Mouse (Mus musculus) neural tube, embryonic 12.5 days (tissue): ENCODE data around the gene Mpig6b. TPM values are rescaled to one million over a fixed set of nuclear protein-coding genes. Genes with fewer than 3 reads are reported as not detected.
A peak's percentile ranks its signal among the peaks of the same experiment; 100 is the strongest.

Experiments used
- ATAC-seq: fragments of 200-750 bp; cut with Nextera tagmentation; 2 replicates; pipeline ENCODE4 v1.8.0; 2017; ENCODE audit warnings: low read depth, mild to moderate bottlenecking, moderate TSS enrichment, moderate library complexity; ENCODE audit not compliant: low FRiP score
- H3K27ac ChIP-seq: fragments of 300-500 bp; sonication (generic); 2 replicates; pipeline ENCODE4 v1.5.1; 2016
- H3K27me3 ChIP-seq: fragments of 300-500 bp; sonication (generic); replicated peaks from 2 replicates; pipeline ENCODE4 v1.6.1; 2016; ENCODE audit warnings: mild to moderate bottlenecking
- H3K36me3 ChIP-seq: fragments of 300-500 bp; sonication (generic); 2 replicates; pipeline ENCODE4 v1.6.1; 2016; ENCODE audit warnings: mild to moderate bottlenecking
- H3K4me1 ChIP-seq: fragments of 300-500 bp; sonication (generic); 2 replicates; pipeline ENCODE4 v1.6.1; 2016
- H3K4me2 ChIP-seq: fragments of 300-500 bp; sonication (generic); replicated peaks from 2 replicates; pipeline ENCODE4 v1.6.1; 2016; ENCODE audit warnings: mild to moderate bottlenecking
- H3K4me3 ChIP-seq: fragments of 300-500 bp; sonication (generic); 2 replicates; pipeline ENCODE4 v1.5.1; 2016
- H3K9ac ChIP-seq: fragments of 300-500 bp; sonication (generic); 2 replicates; pipeline ENCODE4 v1.6.1; 2016; ENCODE audit warnings: mild to moderate bottlenecking
- H3K9me3 ChIP-seq: fragments of 300-500 bp; sonication (generic); 2 replicates; pipeline ENCODE4 v1.6.1; 2016; ENCODE audit warnings: mild to moderate bottlenecking
- WGBS: fragments of 180-500 bp; shearing (Covaris S2); methylation state at CpG from one replicate; pipeline ENCODE4 v1.1.7; 2016; 5-methylcytosine and 5-hydroxymethylcytosine counted together
- polyA plus RNA-seq: library from polyadenylated mRNA; unstranded; fragments of >200 nt; fragmentation: Nextera tagmentation; extraction: Ambion mirVana; gene quantifications from 2 replicates; pipeline ENCODE4 v1.2.1, GENCODE M21; 2016

Mpig6b gene
- polyA plus RNA-seq, 1 experiment from 2014 or later, result 0.81 TPM

DNA sequence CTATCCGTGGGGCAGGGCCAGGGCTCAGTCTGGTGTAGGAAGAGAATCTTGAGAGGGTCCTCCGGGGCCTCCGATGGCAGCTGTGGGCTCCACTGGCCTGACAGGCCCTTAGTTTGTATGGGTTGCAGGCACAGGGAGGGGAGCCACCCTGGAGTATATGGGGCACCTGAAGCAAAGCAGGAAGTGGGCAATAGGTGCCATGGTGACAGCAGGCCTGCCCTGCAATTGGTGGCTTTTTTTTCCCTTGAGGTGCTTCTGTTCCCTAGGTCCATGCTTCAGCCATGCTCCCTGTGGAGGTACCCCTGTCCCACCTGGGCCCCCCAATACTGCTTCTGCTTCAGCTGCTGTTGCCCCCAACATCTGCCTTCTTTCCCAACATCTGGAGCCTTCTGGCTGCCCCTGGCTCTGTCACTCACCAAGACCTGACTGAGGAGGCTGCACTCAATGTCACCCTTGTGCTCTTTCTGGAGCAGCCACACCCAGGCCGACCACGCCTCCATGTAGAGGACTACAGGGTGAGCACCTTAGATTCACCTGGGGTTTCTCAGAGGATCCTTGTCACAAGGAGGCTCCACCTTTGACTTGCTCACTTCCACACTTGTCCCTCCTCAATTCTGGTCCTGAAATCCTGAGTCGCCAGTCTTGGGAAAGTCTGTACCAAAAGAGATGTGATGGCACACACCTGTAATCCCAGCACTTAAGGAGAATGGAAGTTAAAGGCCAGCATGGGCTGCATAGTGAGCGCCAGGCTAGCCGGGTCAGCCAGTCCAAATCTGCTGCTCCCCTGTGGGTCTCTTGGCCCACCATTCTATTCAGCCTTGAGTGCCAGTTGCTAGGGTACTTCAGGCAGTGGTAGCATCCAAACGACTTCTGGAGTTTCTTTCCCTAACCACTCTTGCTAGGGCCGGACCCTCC lies 48.9 kb downstream of the Mpig6b start:
- peaks cover 8% of the 10 kb centered on the region for H3K4me1 ChIP-seq
- no peak overlapping the region for H3K4me3 ChIP-seq
- H3K27me3 ChIP-seq, result no peaks in the 10 kb centered on the region
- H3K27ac ChIP-seq, result no peak overlapping the region
- WGBS, result 84% methylated on average over 10 of the region's 10 CpGs
- no peak for ATAC-seq
- no peak overlapping the region for H3K9ac ChIP-seq
- no peak overlapping the region for H3K4me2 ChIP-seq
- H3K9me3 ChIP-seq, result no peaks in the 10 kb centered on the region
- peaks cover 56% of the 10 kb centered on the region for H3K36me3 ChIP-seq

DNA sequence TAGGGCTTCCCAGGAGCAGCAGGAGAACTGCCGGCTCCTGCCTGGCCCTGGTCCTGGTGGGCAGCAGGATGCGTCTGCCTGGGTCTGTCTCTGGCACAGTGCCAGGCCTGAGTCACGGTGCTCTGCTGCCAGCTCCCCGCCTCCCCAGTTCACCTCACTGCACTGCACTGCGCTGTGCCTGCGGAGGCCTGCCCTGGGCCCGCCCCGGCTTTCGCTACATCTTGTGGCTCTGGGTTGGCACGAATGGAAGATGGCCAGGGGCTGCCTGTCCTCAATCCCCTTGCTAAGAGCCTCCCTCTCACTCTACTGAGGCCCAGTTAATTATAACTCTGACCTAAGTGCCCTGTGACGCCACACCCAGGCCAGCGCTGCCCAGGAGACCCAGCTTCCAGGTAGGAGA lies 49.6 kb downstream of the Mpig6b start, which contains the start of gene Vwa7:
Vwa7 (plus strand) TSS at position 204 of the 400 bp plus-strand sequence.
- Histone ChIP-seq H3K9me3 (no peaks in the 10 kb centered on the region), H3K9ac (0 out of 2 replicates have a peak within 1 kb of the TSS, but pooled peaks have one; percentile 35), H3K4me1 (peaks cover 6% of the 10 kb centered on the region), H3K4me2 (no peak within 1 kb of the TSS), H3K27ac (no peak within 1 kb of the TSS), H3K36me3 (peaks cover 62% of the 10 kb centered on the region), H3K27me3 (no peaks in the 10 kb centered on the region), H3K4me3 (no peak within 1 kb of the TSS)
- ATAC-seq, result peak; percentile 62
- 75% methylated on average over 12 of the region's 12 CpGs for WGBS

DNA sequence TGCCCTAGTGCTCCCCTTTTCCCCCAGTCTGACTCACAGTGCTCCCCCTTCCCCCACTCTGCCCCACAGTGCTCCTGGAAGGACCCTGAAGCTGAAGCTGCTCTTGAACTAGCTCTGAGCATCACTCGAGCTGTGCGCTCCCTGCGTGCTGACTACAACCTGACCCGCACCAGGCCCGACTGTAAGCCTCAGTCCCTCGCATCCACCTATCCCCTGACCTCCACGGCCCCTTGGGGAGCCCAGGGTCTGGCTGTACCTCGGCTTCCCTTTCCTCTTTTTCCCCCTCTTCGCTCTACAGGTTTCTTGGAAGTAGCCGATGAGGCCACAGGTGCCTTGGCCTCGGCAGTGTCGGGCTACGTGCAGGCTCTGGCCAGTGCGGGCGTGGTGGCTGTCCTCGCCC lies 50.7 kb downstream of the Mpig6b start:
- Histone ChIP-seq H3K36me3 (peaks cover 73% of the 10 kb centered on the region), H3K4me3 (no peak overlapping the region), H3K4me2 (no peak overlapping the region), H3K9me3 (no peaks in the 10 kb centered on the region), H3K9ac (0 out of 2 replicates have a peak overlapping the region, but pooled peaks have one; percentile 35), H3K27me3 (no peaks in the 10 kb centered on the region), H3K4me1 (0 out of 2 replicates have a peak, but pooled peaks cover 4% of the 10 kb centered on the region), H3K27ac (no peak overlapping the region)
- 94% methylated on average over 16 of the region's 16 CpGs for WGBS
- ATAC-seq, result no peak

DNA sequence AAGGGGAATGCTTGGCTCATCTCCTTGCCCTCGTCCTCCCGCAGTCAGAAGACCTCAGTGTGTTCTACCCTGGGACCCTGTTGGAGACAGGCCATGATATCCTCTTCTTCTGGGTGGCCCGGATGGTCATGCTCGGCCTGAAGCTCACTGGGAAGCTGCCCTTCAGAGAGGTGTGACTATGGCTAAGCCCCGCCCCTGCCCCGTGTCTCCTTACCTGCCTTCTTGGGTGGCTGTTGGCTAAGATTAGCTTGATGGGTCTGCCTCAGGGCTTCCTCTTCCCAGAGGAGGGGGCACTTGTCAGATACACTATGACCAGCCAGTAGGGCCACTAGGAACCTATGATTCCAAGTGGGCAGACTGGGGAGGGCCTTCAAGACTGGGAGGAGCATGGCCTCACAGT lies 52.8 kb downstream of the Mpig6b start:
- Histone ChIP-seq H3K4me1 (0 out of 2 replicates have a peak, but pooled peaks cover 4% of the 10 kb centered on the region), H3K4me3 (no peak overlapping the region), H3K36me3 (peaks cover 93% of the 10 kb centered on the region), H3K9ac (no peak overlapping the region), H3K27me3 (no peaks in the 10 kb centered on the region), H3K27ac (no peak overlapping the region), H3K4me2 (no peak overlapping the region), H3K9me3 (no peaks in the 10 kb centered on the region)
- no peak for ATAC-seq
- WGBS, result 85% methylated on average over 6 of the region's 6 CpGs

Other genes starting within 250 kb of the Mpig6b start
- 30.8 and 30.9 TPM in 2 replicates for gene Stk19, start 229.2 kb downstream of the Mpig6b start, polyA plus RNA-seq
- gene Dxo, start 229.2 kb downstream of the Mpig6b start, polyA plus RNA-seq, result 64.1 and 66.2 TPM in 2 replicates
- 61.2 and 64.7 TPM in 2 replicates for gene Skiv2l, start 216.0 kb downstream of the Mpig6b start, polyA plus RNA-seq
- gene Nelfe, start 215.8 kb downstream of the Mpig6b start, polyA plus RNA-seq, result 95.9 and 98.6 TPM in 2 replicates
- gene Cfb, start 203.7 kb downstream of the Mpig6b start, polyA plus RNA-seq, result 2.0 and 3.0 TPM in 2 replicates
- 11.5 and 12.0 TPM in 2 replicates for gene Zbtb12, start 186.7 kb downstream of the Mpig6b start, polyA plus RNA-seq
- not detected in 2 replicates for gene Gm20547, start 184.1 kb downstream of the Mpig6b start, polyA plus RNA-seq
- gene C2, start 167.9 kb downstream of the Mpig6b start, polyA plus RNA-seq, result 1.0 and 1.5 TPM in 2 replicates
- gene Ehmt2, start 167.7 kb downstream of the Mpig6b start, polyA plus RNA-seq, result 113 and 117 TPM in 2 replicates
- gene Slc44a4, start 151.7 kb downstream of the Mpig6b start, polyA plus RNA-seq, result not detected in 2 replicates
- 24.4 and 27.3 TPM in 2 replicates for gene Neu1, start 134.9 kb downstream of the Mpig6b start, polyA plus RNA-seq
- 0.26 TPM in 1 of 2 replicates, not detected in the other for gene Hspa1b, start 106.9 kb downstream of the Mpig6b start, polyA plus RNA-seq
- gene Gm20481, start 96.3 kb downstream of the Mpig6b start, polyA plus RNA-seq, result not detected in 2 replicates
- 3.1 and 3.5 TPM in 2 replicates for gene Hspa1a, start 94.0 kb downstream of the Mpig6b start, polyA plus RNA-seq
- gene Hspa1l, start 93.5 kb downstream of the Mpig6b start, polyA plus RNA-seq, result 1.4 and 2.3 TPM in 2 replicates
- gene Lsm2, start 84.3 kb downstream of the Mpig6b start, polyA plus RNA-seq, result 150 and 158 TPM in 2 replicates
- 118 and 119 TPM in 2 replicates for gene Vars, start 65.2 kb downstream of the Mpig6b start, polyA plus RNA-seq
- 0.06 and 0.15 TPM in 2 replicates for gene Vwa7, start 49.6 kb downstream of the Mpig6b start, polyA plus RNA-seq
- gene Sapcd1, start 38.2 kb downstream of the Mpig6b start, polyA plus RNA-seq, result 3.8 and 5.0 TPM in 2 replicates
- 3.1 and 4.1 TPM in 2 replicates for gene Msh5, start 19.4 kb downstream of the Mpig6b start, polyA plus RNA-seq
- gene Clic1, start 16.2 kb downstream of the Mpig6b start, polyA plus RNA-seq, result 169 and 178 TPM in 2 replicates
- 564 and 591 TPM in 2 replicates for gene Ddah2, start 7.1 kb downstream of the Mpig6b start, polyA plus RNA-seq
- not detected in 2 replicates for gene Ly6g6c, start 796 bp downstream of the Mpig6b start, polyA plus RNA-seq
- gene Ly6g6e, start 10.7 kb upstream of the Mpig6b start, polyA plus RNA-seq, result 0.38 and 0.57 TPM in 2 replicates
- gene Ly6g6d, start 11.9 kb upstream of the Mpig6b start, polyA plus RNA-seq, result 1.9 and 2.2 TPM in 2 replicates
- gene Ly6g6f, start 19.4 kb upstream of the Mpig6b start, polyA plus RNA-seq, result 0.23 and 0.84 TPM in 2 replicates
- gene Abhd16a, start 23.1 kb upstream of the Mpig6b start, polyA plus RNA-seq, result 78.7 and 83.6 TPM in 2 replicates
- gene Ly6g5c, start 42.1 kb upstream of the Mpig6b start, polyA plus RNA-seq, result not detected in 2 replicates
- gene Ly6g5b, start 49.2 kb upstream of the Mpig6b start, polyA plus RNA-seq, result 1.1 TPM in 2 replicates
- gene Gpank1, start 55.3 kb upstream of the Mpig6b start, polyA plus RNA-seq, result 24.9 and 28.0 TPM in 2 replicates
- gene Csnk2b, start 55.9 kb upstream of the Mpig6b start, polyA plus RNA-seq, result 289 and 295 TPM in 2 replicates
- gene D17H6S53E, start 60.2 kb upstream of the Mpig6b start, polyA plus RNA-seq, result 6.1 and 7.8 TPM in 2 replicates
- gene Apom, start 65.9 kb upstream of the Mpig6b start, polyA plus RNA-seq, result 0.32 and 0.93 TPM in 2 replicates
- gene Bag6, start 69.0 kb upstream of the Mpig6b start, polyA plus RNA-seq, result 82.8 and 84.5 TPM in 2 replicates
- 205 and 224 TPM in 2 replicates for gene Prrc2a, start 98.7 kb upstream of the Mpig6b start, polyA plus RNA-seq
- gene Aif1, start 109.9 kb upstream of the Mpig6b start, polyA plus RNA-seq, result 8.3 and 9.1 TPM in 2 replicates
- gene Lst1, start 122.3 kb upstream of the Mpig6b start, polyA plus RNA-seq, result 6.8 and 7.0 TPM in 2 replicates
- 0.39 and 0.57 TPM in 2 replicates for gene Ltb, start 128.3 kb upstream of the Mpig6b start, polyA plus RNA-seq
- gene Tnf, start 135.8 kb upstream of the Mpig6b start, polyA plus RNA-seq, result 0.18 TPM in 1 of 2 replicates, not detected in the other
- not detected in 2 replicates for gene Lta, start 139.2 kb upstream of the Mpig6b start, polyA plus RNA-seq
- not detected in 2 replicates for gene Gm16181, start 154.7 kb upstream of the Mpig6b start, polyA plus RNA-seq
- gene Atp6v1g2, start 167.5 kb upstream of the Mpig6b start, polyA plus RNA-seq, result 26.2 and 28.4 TPM in 2 replicates
- 10.6 and 11.5 TPM in 2 replicates for gene Nfkbil1, start 169.6 kb upstream of the Mpig6b start, polyA plus RNA-seq
- 511 and 522 TPM in 2 replicates for gene Ddx39b, start 175.6 kb upstream of the Mpig6b start, polyA plus RNA-seq
- gene H2-D1, start 196.5 kb upstream of the Mpig6b start, polyA plus RNA-seq, result 55.7 and 58.8 TPM in 2 replicates